Mouse (Mus musculus): ENCODE data around the gene Rara. TPM values are rescaled to one million over a fixed set of nuclear protein-coding genes. Genes with fewer than 3 reads are reported as not detected.
"Not testable (repeated sequence)": the region's sequence is repeated elsewhere in the genome, so short reads cannot be mapped to it uniquely, and the experiment has no call there.

Gene Rara
- polyA plus RNA-seq, 1 experiment from 2014 or later, result 33.4 TPM

GRCm38 (mm10) chr11:98979356-98979755 is 51.7 kb downstream of the Rara start:
- H3K4me2 ChIP-seq (ENCODE audit: low read length), result no peak overlapping the region
- WGBS, result 66% methylated on average over 4 of the region's 5 CpGs
- no peak for ATAC-seq (ENCODE audit: insufficient number of reproducible peaks, insufficient read depth, low FRiP score, low read depth)

GRCm38 (mm10) chr11:98981289-98981996 is 53.8 kb downstream of the Rara start:
- Histone ChIP-seq H3K4me2 (ENCODE audit: low read length) (peak overlapping the region; percentile 91), H3K9ac (ENCODE audit: low read length) (peak overlapping the region; percentile 71), H3K36me3 (ENCODE audit: control insufficient read depth, insufficient read depth, low read length) (no peaks in the 10 kb centered on the region), H3K27me3 (ENCODE audit: control insufficient read depth, insufficient read depth, low read length) (peaks cover 6% of the 10 kb centered on the region; the same call in 1 of the 2 replicates), H3K27ac (replicated peaks in 1 of 2; ENCODE audit: control insufficient read depth in 1 of 2, insufficient read depth in 1 of 2, low read depth in 2 of 2, low read length in 2 of 2) (no peak overlapping the region), H3K4me1 (ENCODE audit: control insufficient read depth in 2 of 2, insufficient read depth in 2 of 2, low read length in 2 of 2) (peaks cover 12 to 35% of the 10 kb centered on the region in 2 experiments), H3K9me3 (ENCODE audit: control insufficient read depth, low read length) (no peaks in the 10 kb centered on the region), H3K4me3 (ENCODE audit: control insufficient read depth in 1 of 2, insufficient read depth in 1 of 2, low read depth in 1 of 2, low read length in 2 of 2) (peak overlapping the region; percentile 45 to 48)
- no peak for ATAC-seq (ENCODE audit: insufficient number of reproducible peaks, insufficient read depth, low FRiP score, low read depth)
- WGBS, result 33% methylated on average over 20 of the region's 20 CpGs

More at GRCm38 (mm10) chr11:98979356-98979755, 51.7 kb downstream of the Rara start:
- H3K9ac ChIP-seq (ENCODE audit: low read length), result no peak overlapping the region
- H3K27me3 ChIP-seq (ENCODE audit: control insufficient read depth, insufficient read depth, low read length), result peaks cover 6% of the 10 kb centered on the region; the same call in 1 of the 2 replicates
- H3K9me3 ChIP-seq (ENCODE audit: control insufficient read depth, low read length), result no peaks in the 10 kb centered on the region
- peaks cover 10% of the 10 kb centered on the region for H3K36me3 ChIP-seq (ENCODE audit: control insufficient read depth, insufficient read depth, low read length)
- H3K4me1 ChIP-seq (ENCODE audit: control insufficient read depth in 2 of 2, insufficient read depth in 2 of 2, low read length in 2 of 2), result peaks cover 4 to 18% of the 10 kb centered on the region in 2 experiments; a peak in 3 of 4 replicates
- H3K4me3 ChIP-seq (ENCODE audit: control insufficient read depth in 1 of 2, insufficient read depth in 1 of 2, low read depth in 1 of 2, low read length in 2 of 2), result no peak overlapping the region
- H3K27ac ChIP-seq (replicated peaks in 1 of 2; ENCODE audit: control insufficient read depth in 1 of 2, insufficient read depth in 1 of 2, low read depth in 2 of 2, low read length in 2 of 2), result no peak overlapping the region

- Histone ChIP-seq H3K27ac (replicated peaks in 1 of 2; ENCODE audit: control insufficient read depth in 1 of 2, insufficient read depth in 1 of 2, low read depth in 2 of 2, low read length in 2 of 2) (no peak overlapping the region), H3K27me3 (ENCODE audit: control insufficient read depth, insufficient read depth, low read length) (peaks cover 6% of the 10 kb centered on the region; the same call in 1 of the 2 replicates), H3K9me3 (ENCODE audit: control insufficient read depth, low read length) (no peaks in the 10 kb centered on the region), H3K4me2 (ENCODE audit: low read length) (peak overlapping the region; percentile 91), H3K4me3 (ENCODE audit: control insufficient read depth in 1 of 2, insufficient read depth in 1 of 2, low read depth in 1 of 2, low read length in 2 of 2) (peak overlapping the region; percentile 45 to 48), H3K9ac (ENCODE audit: low read length) (peak overlapping the region; percentile 71), H3K4me1 (ENCODE audit: control insufficient read depth in 2 of 2, insufficient read depth in 2 of 2, low read length in 2 of 2) (peaks cover 12 to 35% of the 10 kb centered on the region in 2 experiments), H3K36me3 (ENCODE audit: control insufficient read depth, insufficient read depth, low read length) (no peaks in the 10 kb centered on the region)
- peak; percentile 20; the same call in 1 of the 2 replicates for ATAC-seq (ENCODE audit: insufficient number of reproducible peaks, insufficient read depth, low FRiP score, low read depth)
- under 1% methylated on average over 94 of the region's 94 CpGs for WGBS
Measured at GRCm38 (mm10) chr11:98981997-98982772, 54.6 kb downstream of the Rara start.

GRCm38 (mm10) chr11:98982773-98983133 is 55.1 kb downstream of the Rara start, which contains the start of gene Gjd3:
Gjd3 (minus strand) TSS chr11:98983016.
- WGBS, result 3% methylated on average over 25 of the region's 28 CpGs
- no peak for ATAC-seq (ENCODE audit: insufficient number of reproducible peaks, insufficient read depth, low FRiP score, low read depth)
- H3K4me3 ChIP-seq (ENCODE audit: control insufficient read depth in 1 of 2, insufficient read depth in 1 of 2, low read depth in 1 of 2, low read length in 2 of 2), result peak within 1 kb of the TSS; percentile 45 to 48
- H3K9me3 ChIP-seq (ENCODE audit: control insufficient read depth, low read length), result no peaks in the 10 kb centered on the region
- peaks cover 6% of the 10 kb centered on the region; the same call in 1 of the 2 replicates for H3K27me3 ChIP-seq (ENCODE audit: control insufficient read depth, insufficient read depth, low read length)
- H3K4me2 ChIP-seq (ENCODE audit: low read length), result peak within 1 kb of the TSS; percentile 91
- H3K36me3 ChIP-seq (ENCODE audit: control insufficient read depth, insufficient read depth, low read length), result no peaks in the 10 kb centered on the region
- H3K4me1 ChIP-seq (ENCODE audit: control insufficient read depth in 2 of 2, insufficient read depth in 2 of 2, low read length in 2 of 2), result peaks cover 12 to 35% of the 10 kb centered on the region in 2 experiments
- peak within 1 kb of the TSS in 1 of 2 experiments; percentile 26; a peak in 1 of 4 replicates for H3K27ac ChIP-seq (replicated peaks in 1 of 2; ENCODE audit: control insufficient read depth in 1 of 2, insufficient read depth in 1 of 2, low read depth in 2 of 2, low read length in 2 of 2)
- H3K9ac ChIP-seq (ENCODE audit: low read length), result peak within 1 kb of the TSS; percentile 71

GRCm38 (mm10) chr11:98983551-98983950 is 55.9 kb downstream of the Rara start:
- H3K4me2 ChIP-seq (ENCODE audit: low read length), result peak overlapping the region; percentile 91
- no peak for ATAC-seq (ENCODE audit: insufficient number of reproducible peaks, insufficient read depth, low FRiP score, low read depth)
- H3K9me3 ChIP-seq (ENCODE audit: control insufficient read depth, low read length), result no peaks in the 10 kb centered on the region
- peak overlapping the region; percentile 1 to 45; a peak in 1 of 4 replicates for H3K4me3 ChIP-seq (ENCODE audit: control insufficient read depth in 1 of 2, insufficient read depth in 1 of 2, low read depth in 1 of 2, low read length in 2 of 2)
- H3K9ac ChIP-seq (ENCODE audit: low read length), result peak overlapping the region; percentile 48; the same call in 1 of the 2 replicates
- peaks cover 12 to 35% of the 10 kb centered on the region in 2 experiments for H3K4me1 ChIP-seq (ENCODE audit: control insufficient read depth in 2 of 2, insufficient read depth in 2 of 2, low read length in 2 of 2)
- peak overlapping the region in 1 of 2 experiments; percentile 26; a peak in 1 of 4 replicates for H3K27ac ChIP-seq (replicated peaks in 1 of 2; ENCODE audit: control insufficient read depth in 1 of 2, insufficient read depth in 1 of 2, low read depth in 2 of 2, low read length in 2 of 2)
- no peaks in the 10 kb centered on the region for H3K36me3 ChIP-seq (ENCODE audit: control insufficient read depth, insufficient read depth, low read length)
- peaks cover 6% of the 10 kb centered on the region; the same call in 1 of the 2 replicates for H3K27me3 ChIP-seq (ENCODE audit: control insufficient read depth, insufficient read depth, low read length)
- 35% methylated on average over 8 of the region's 8 CpGs for WGBS

GRCm38 (mm10) chr11:98985542-98985941 is 57.9 kb downstream of the Rara start:
- 47% methylated on average over 7 of the region's 7 CpGs for WGBS
- H3K9ac ChIP-seq (ENCODE audit: low read length), result no peak overlapping the region
- no peaks in the 10 kb centered on the region for H3K9me3 ChIP-seq (ENCODE audit: control insufficient read depth, low read length)
- H3K27me3 ChIP-seq (ENCODE audit: control insufficient read depth, insufficient read depth, low read length), result peaks cover 6% of the 10 kb centered on the region; the same call in 1 of the 2 replicates
- 0 out of 2 replicates have a peak overlapping the region, but pooled peaks have one; percentile 7 for H3K4me2 ChIP-seq (ENCODE audit: low read length)
- H3K4me1 ChIP-seq (ENCODE audit: control insufficient read depth in 2 of 2, insufficient read depth in 2 of 2, low read length in 2 of 2), result peaks cover 12 to 35% of the 10 kb centered on the region in 2 experiments
- no peak overlapping the region for H3K4me3 ChIP-seq (ENCODE audit: control insufficient read depth in 1 of 2, insufficient read depth in 1 of 2, low read depth in 1 of 2, low read length in 2 of 2)
- peak overlapping the region in 1 of 2 experiments; percentile 39; a peak in 1 of 4 replicates for H3K27ac ChIP-seq (replicated peaks in 1 of 2; ENCODE audit: control insufficient read depth in 1 of 2, insufficient read depth in 1 of 2, low read depth in 2 of 2, low read length in 2 of 2)
- 0 out of 2 replicates have a peak, but pooled peaks cover 1% of the 10 kb centered on the region for H3K36me3 ChIP-seq (ENCODE audit: control insufficient read depth, insufficient read depth, low read length)
- peak; percentile 54 for ATAC-seq (ENCODE audit: insufficient number of reproducible peaks, insufficient read depth, low FRiP score, low read depth)

GRCm38 (mm10) chr11:98988260-98988659 is 60.6 kb downstream of the Rara start:
- not testable (repeated sequence) for H3K27ac ChIP-seq (replicated peaks in 1 of 2; ENCODE audit: control insufficient read depth in 1 of 2, insufficient read depth in 1 of 2, low read depth in 2 of 2, low read length in 2 of 2); ATAC-seq (ENCODE audit: insufficient number of reproducible peaks, insufficient read depth, low FRiP score, low read depth); H3K9me3 ChIP-seq (ENCODE audit: control insufficient read depth, low read length); H3K4me3 ChIP-seq (ENCODE audit: control insufficient read depth in 1 of 2, insufficient read depth in 1 of 2, low read depth in 1 of 2, low read length in 2 of 2); H3K9ac ChIP-seq (ENCODE audit: low read length); H3K27me3 ChIP-seq (ENCODE audit: control insufficient read depth, insufficient read depth, low read length); H3K4me2 ChIP-seq (ENCODE audit: low read length)
- 94% methylated on average over 5 of the region's 6 CpGs for WGBS
- peaks cover 28% of the 10 kb centered on the region for H3K36me3 ChIP-seq (ENCODE audit: control insufficient read depth, insufficient read depth, low read length)
- H3K4me1 ChIP-seq (ENCODE audit: control insufficient read depth in 2 of 2, insufficient read depth in 2 of 2, low read length in 2 of 2), result peaks cover 10 to 21% of the 10 kb centered on the region in 2 experiments
